Mouse (Mus musculus) heart, embryonic 14.5 days (tissue): Measurements from ENCODE around the gene Fhl1. TPM values are rescaled to one million over a fixed set of nuclear protein-coding genes. Genes with fewer than 3 reads are reported as not detected.

Source experiments
- ATAC-seq: fragments of 200-750 bp; cut with Nextera tagmentation; 2 replicates; pipeline ENCODE4 v1.8.0; 2017; ENCODE audit warnings: low read depth, moderate TSS enrichment; ENCODE audit not compliant: insufficient number of reproducible peaks, insufficient read depth, low FRiP score
- H3K27ac ChIP-seq, 2 experiments: fragments of 200-500 bp in 1 of 2; fragments of 300-500 bp in 1 of 2; sonication (generic) in 1 of 2; replicated peaks in 1 of 2; 2 replicates each; pipeline ENCODE4 v1.5.1; 2012 to 2014; ENCODE audit warnings: low read depth in 2 of 2, low read length in 2 of 2, control low read depth in 1 of 2, mild to moderate bottlenecking in 1 of 2, mixed read lengths in 1 of 2; ENCODE audit not compliant: control insufficient read depth in 1 of 2, insufficient read depth in 1 of 2
- H3K27me3 ChIP-seq: fragments of 300-500 bp; sonication (generic); 2 replicates; pipeline ENCODE4 v1.6.1; 2014; ENCODE audit warnings: mild to moderate bottlenecking, low read length, control low read depth; ENCODE audit not compliant: control insufficient read depth, insufficient read depth
- H3K36me3 ChIP-seq: fragments of 300-500 bp; sonication (generic); 2 replicates; pipeline ENCODE4 v1.6.1; 2014; ENCODE audit warnings: mild to moderate bottlenecking, control low read depth, low read length, mixed read lengths; ENCODE audit not compliant: control insufficient read depth, insufficient read depth
- H3K4me1 ChIP-seq, 2 experiments: fragments of 200-500 bp in 1 of 2; fragments of 300-500 bp in 1 of 2; sonication (generic) in 1 of 2; 2 replicates each; pipeline ENCODE4 v1.6.1; 2012 to 2014; ENCODE audit warnings: low read length in 2 of 2, control low read depth in 1 of 2, mixed read lengths in 1 of 2; ENCODE audit not compliant: control insufficient read depth in 2 of 2, insufficient read depth in 2 of 2
- H3K4me2 ChIP-seq: fragments of 300-500 bp; sonication (generic); 2 replicates; pipeline ENCODE4 v1.6.1; 2014; ENCODE audit warnings: mild to moderate bottlenecking, low read length
- H3K4me3 ChIP-seq, 2 experiments: fragments of 200-500 bp in 1 of 2; fragments of 300-500 bp in 1 of 2; sonication (generic) in 1 of 2; 2 replicates each; pipeline ENCODE4 v1.5.1; 2012 to 2014; ENCODE audit warnings: low read length in 2 of 2, mild to moderate bottlenecking in 2 of 2, control low read depth in 1 of 2, low read depth in 1 of 2, moderate library complexity in 1 of 2; ENCODE audit not compliant: control insufficient read depth in 1 of 2, insufficient read depth in 1 of 2
- H3K9ac ChIP-seq: fragments of 300-500 bp; sonication (generic); 2 replicates; pipeline ENCODE4 v1.6.1; 2014; ENCODE audit warnings: mild to moderate bottlenecking, low read length
- H3K9me3 ChIP-seq: fragments of 300-500 bp; sonication (generic); 2 replicates; pipeline ENCODE4 v1.6.1; 2016; ENCODE audit warnings: low read length, control low read depth; ENCODE audit not compliant: control insufficient read depth
- WGBS: fragments of 180-500 bp; shearing (Covaris S2); extraction: QIAGEN DNeasy Blood & Tissue Kit; methylation state at CpG from one replicate; pipeline ENCODE4 v1.1.7; 2014; 5-methylcytosine and 5-hydroxymethylcytosine counted together
- polyA plus RNA-seq: library from polyadenylated mRNA; unstranded; fragments of >200 nt; fragmentation: Nextera tagmentation; extraction: Ambion mirVana; gene quantifications from 2 replicates; pipeline ENCODE4 v1.2.1, GENCODE M21; 2014

Fhl1 gene
- polyA plus RNA-seq, 1 experiment from 2014 or later, result 211 TPM

- WGBS, result 64% methylated on average over 6 of the region's 6 CpGs
- no peaks in the 10 kb centered on the region for H3K27me3 ChIP-seq
- peaks cover 0 to 5% of the 10 kb centered on the region in 2 experiments; a peak in 2 of 4 replicates for H3K4me1 ChIP-seq
- H3K4me3 ChIP-seq, result no peak overlapping the region
- H3K9ac ChIP-seq, result no peak overlapping the region
- H3K27ac ChIP-seq, result no peak overlapping the region
- no peak for ATAC-seq
- H3K9me3 ChIP-seq, result no peaks in the 10 kb centered on the region
- H3K4me2 ChIP-seq, result no peak overlapping the region
- peaks cover 5% of the 10 kb centered on the region; the same call in 1 of the 2 replicates for H3K36me3 ChIP-seq
Measured at GRCm38 (mm10) chrX:56752144-56752543, 20.6 kb downstream of the Fhl1 start.

DNA sequence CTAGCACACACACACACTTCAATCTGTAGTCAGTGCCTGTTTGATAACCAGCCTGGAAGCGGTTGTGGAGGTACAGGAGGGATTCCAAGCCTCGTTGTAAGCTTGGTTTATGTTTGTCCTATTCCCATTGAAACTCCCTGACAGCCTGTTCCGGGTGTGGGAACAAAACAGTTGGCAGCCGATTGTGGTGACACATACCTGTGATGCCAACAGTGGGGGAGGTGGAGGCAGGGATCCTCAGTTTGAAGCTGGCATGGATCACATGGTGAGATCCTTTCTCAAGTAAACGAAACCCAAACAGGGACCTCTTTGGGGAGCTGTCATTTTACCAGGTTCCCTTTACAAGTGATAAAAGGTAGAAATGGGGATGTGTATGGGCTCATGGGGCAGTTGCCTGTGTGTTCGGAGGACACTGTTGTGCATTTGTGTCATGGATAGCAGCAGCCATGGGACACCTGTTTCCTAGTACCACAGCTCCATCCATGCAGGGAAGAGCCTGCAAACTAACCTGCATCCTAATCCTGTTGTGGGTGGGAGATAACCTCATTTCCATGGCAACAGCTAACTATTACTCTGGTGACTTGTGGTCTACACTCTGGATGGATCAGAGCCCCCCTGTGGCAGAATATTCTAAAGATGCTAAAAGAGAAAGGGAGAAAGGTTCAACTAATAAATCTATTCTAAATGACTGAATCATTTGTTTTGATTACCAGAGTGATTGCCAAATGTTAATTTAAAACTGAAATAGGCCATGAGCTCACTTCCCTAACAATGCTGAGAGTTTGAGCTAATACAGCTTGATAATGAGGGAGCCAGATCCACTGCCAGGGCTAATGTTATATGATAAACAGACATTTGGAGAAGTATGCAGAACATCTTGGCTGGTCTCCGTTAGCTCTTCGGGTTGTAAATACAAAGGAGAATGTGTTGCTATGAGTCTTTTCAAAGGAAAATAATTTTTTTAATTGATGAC is 22.0 kb downstream of the Fhl1 start:
- H3K27me3 ChIP-seq, result no peaks in the 10 kb centered on the region
- WGBS, result 68% methylated on average over 8 of the region's 8 CpGs
- H3K27ac ChIP-seq, result no peak overlapping the region
- no peak overlapping the region for H3K9ac ChIP-seq
- H3K4me2 ChIP-seq, result no peak overlapping the region
- ATAC-seq, result no peak
- peaks cover 0 to 5% of the 10 kb centered on the region in 2 experiments; a peak in 2 of 4 replicates for H3K4me1 ChIP-seq
- no peak overlapping the region for H3K4me3 ChIP-seq
- no peaks in the 10 kb centered on the region for H3K9me3 ChIP-seq
- peaks cover 5% of the 10 kb centered on the region; the same call in 1 of the 2 replicates for H3K36me3 ChIP-seq

DNA sequence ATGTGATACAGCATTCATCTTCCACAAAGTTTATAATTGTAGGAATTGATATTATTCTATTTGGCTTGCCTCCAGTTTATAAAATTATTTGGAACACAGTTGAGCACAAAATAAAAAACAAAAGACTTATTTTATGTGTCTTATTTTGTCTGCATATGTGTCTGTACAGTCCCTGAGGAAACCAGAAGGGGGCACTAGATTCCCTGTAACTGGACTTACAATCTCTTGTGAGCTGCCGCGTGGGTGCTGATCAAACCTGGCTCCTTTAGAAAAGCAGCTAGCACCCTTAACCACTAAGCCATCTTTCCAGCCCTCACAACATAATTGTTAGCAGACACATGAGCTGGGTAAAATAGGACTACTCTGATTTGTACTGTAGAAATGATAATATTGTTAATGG is 24.1 kb downstream of the Fhl1 start:
- H3K9me3 ChIP-seq, result no peaks in the 10 kb centered on the region
- H3K4me1 ChIP-seq, result peaks cover 0 to 5% of the 10 kb centered on the region in 2 experiments; a peak in 2 of 4 replicates
- H3K4me3 ChIP-seq, result no peak overlapping the region
- WGBS, result 42% methylated on average over 2 of the region's 2 CpGs
- no peak overlapping the region for H3K27ac ChIP-seq
- no peak for ATAC-seq
- no peak overlapping the region for H3K9ac ChIP-seq
- peaks cover 5% of the 10 kb centered on the region; the same call in 1 of the 2 replicates for H3K36me3 ChIP-seq
- H3K27me3 ChIP-seq, result no peaks in the 10 kb centered on the region
- no peak overlapping the region for H3K4me2 ChIP-seq

DNA sequence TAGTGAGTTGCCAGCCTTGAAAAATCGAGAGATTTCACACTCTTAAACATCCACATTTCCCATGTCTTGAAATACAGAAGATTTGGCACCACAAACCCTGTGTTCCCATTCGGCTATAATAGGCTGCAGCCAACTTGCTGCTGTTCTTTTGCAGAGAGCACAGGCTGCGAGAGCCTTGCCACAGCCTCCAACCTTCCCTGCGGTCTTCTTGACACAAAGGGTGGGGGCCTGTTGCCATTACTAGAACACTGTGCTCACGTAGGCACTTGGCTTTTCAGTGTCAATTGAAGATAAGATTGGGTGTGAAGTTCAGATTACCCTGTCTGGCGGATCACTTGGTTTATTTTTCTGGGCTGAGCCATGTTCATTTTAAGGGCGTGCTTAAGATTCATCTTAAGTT is 24.8 kb downstream of the Fhl1 start:
- Histone ChIP-seq H3K9me3 (no peaks in the 10 kb centered on the region), H3K4me3 (no peak overlapping the region), H3K27me3 (no peaks in the 10 kb centered on the region), H3K4me2 (no peak overlapping the region), H3K36me3 (peaks cover 5% of the 10 kb centered on the region; the same call in 1 of the 2 replicates), H3K9ac (no peak overlapping the region), H3K27ac (no peak overlapping the region), H3K4me1 (peaks cover 0 to 5% of the 10 kb centered on the region in 2 experiments; a peak in 2 of 4 replicates)
- WGBS, result 49% methylated on average over 7 of the region's 7 CpGs
- no peak for ATAC-seq

DNA sequence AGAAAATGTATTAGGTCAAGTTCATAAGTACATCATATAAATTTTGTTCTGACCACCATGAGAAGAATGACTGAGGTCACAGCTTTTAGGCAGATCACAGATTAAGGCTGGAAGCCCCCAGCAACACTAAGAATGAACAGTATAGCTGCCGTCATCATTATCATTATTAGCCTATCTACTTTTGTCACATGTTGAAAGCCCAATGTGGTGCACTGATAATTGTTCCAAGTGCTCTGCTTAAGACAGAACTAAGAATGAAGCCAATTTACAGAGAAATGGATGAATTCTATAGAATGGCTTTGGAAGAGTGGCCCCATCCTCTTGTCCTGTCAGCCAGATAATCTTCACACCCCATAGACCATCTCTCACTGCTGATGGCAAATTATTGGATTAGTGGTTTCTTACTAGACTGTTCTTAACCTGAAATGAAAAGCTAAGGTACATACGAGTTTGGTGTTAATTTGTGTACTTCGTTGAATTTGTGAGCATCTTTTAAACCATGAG is 28.7 kb downstream of the Fhl1 start:
- no peaks in the 10 kb centered on the region for H3K27me3 ChIP-seq
- H3K36me3 ChIP-seq, result no peaks in the 10 kb centered on the region
- no peaks in the 10 kb centered on the region for H3K4me1 ChIP-seq
- no peak overlapping the region for H3K9ac ChIP-seq
- H3K27ac ChIP-seq, result no peak overlapping the region
- no peak overlapping the region for H3K4me3 ChIP-seq
- no peak overlapping the region for H3K4me2 ChIP-seq
- WGBS, result 71% methylated on average over 3 of the region's 3 CpGs
- ATAC-seq, result no peak
- H3K9me3 ChIP-seq, result no peaks in the 10 kb centered on the region

DNA sequence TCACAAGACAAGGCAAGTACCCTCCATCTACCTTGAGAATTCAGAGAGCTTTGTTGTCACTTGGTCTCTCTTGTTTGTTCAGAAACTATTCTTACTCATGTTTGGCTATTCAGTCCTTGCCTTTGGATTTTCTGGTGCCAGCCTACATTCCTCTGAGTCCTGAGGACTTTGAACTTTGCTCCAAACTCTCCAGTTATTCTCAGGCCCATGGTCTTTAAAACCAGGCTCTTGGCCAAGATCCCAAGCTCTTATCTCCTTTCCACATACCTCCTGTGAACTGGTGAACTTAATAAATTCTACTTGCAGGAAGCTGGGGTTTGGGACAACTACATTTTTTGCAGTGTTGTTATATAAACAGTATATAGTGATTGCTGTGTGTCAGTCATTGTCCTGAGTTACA is 38.3 kb downstream of the Fhl1 start:
- peak overlapping the region in 1 of 2 experiments; percentile 28; a peak in 1 of 4 replicates for H3K27ac ChIP-seq
- H3K9ac ChIP-seq, result no peak overlapping the region
- H3K4me1 ChIP-seq, result peaks cover 0 to 5% of the 10 kb centered on the region in 2 experiments; a peak in 1 of 4 replicates
- H3K4me3 ChIP-seq, result no peak overlapping the region
- H3K4me2 ChIP-seq, result no peak overlapping the region
- H3K9me3 ChIP-seq, result no peaks in the 10 kb centered on the region
- ATAC-seq, result no peak
- H3K27me3 ChIP-seq, result no peaks in the 10 kb centered on the region
- no peaks in the 10 kb centered on the region for H3K36me3 ChIP-seq

GRCm38 (mm10) chrX:56771751-56772150 is 40.2 kb downstream of the Fhl1 start:
- 47% methylated on average over 1 of the region's 1 CpGs for WGBS

More at GRCm38 (mm10) chrX:56771751-56772150, 40.2 kb downstream of the Fhl1 start:
- Histone ChIP-seq H3K4me1 (peaks cover 0 to 5% of the 10 kb centered on the region in 2 experiments; a peak in 1 of 4 replicates), H3K27me3 (no peaks in the 10 kb centered on the region), H3K4me2 (no peak overlapping the region), H3K4me3 (no peak overlapping the region), H3K27ac (no peak overlapping the region), H3K9me3 (no peaks in the 10 kb centered on the region), H3K36me3 (no peaks in the 10 kb centered on the region), H3K9ac (no peak overlapping the region)
- no peak for ATAC-seq
